Mouse (Mus musculus): Measurements from ENCODE around the gene Gas7.

DNA sequence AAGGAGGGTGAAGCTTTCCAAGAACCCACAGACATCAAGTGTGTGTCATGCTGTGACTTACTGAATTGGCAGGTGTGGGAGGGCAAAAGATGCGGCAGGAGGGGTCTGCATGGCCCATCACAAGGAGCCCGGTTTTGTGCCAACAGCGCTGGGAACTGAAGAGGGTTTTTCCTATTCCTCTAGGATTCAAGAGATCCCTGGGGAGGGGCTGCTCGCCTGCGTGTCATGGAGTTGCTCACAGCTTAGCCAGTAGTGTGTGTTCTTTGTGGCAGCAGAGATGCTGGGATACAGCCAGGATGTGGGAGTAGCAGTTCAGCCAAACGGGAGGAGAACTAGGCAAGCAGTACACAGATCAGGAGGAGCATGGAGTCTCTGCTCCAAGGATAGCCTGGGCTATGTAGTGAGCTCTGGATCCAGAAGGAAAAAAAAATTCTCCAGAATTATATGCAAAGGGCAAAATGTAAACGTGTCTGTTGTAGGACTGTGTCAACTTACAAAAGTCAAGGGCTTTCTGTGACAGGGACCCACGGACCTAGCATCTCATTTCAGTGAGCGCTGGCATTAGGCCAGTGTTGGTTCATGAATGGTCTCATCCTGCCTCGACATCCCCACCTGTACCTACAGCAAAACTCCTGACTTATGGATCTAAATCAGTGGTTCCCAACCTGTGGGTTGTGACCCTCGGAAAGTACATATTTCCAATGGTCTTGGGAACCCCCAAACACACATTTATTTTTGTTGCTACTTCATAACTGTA, 193.6 kb downstream of the Gas7 start:
- no peak for TF ChIP-seq CTCF (conservative IDR thresholded peaks at IDR 0.05; ENCODE audit: insufficient read depth, insufficient read length, low read depth, low read length)
- TF ChIP-seq POLR2A (IDR thresholded peaks at IDR 0.05; ENCODE audit: low read depth, low read length), result no peak
